Mouse (Mus musculus) limb, embryonic 14.5 days (tissue): ENCODE results near the gene Rad54l. TPM values are rescaled to one million over a fixed set of nuclear protein-coding genes. Genes with fewer than 3 reads are reported as not detected.

ENCODE experiments used
- ATAC-seq: fragments of 200-750 bp; cut with Nextera tagmentation; 2 replicates; pipeline ENCODE4 v1.8.0; 2017; ENCODE audit warnings: low read depth, moderate number of reproducible peaks, moderate TSS enrichment; ENCODE audit not compliant: low FRiP score
- DNase-seq: peaks from one replicate; pipeline ENCODE4 v3.0.0-alpha.2; 2015; ENCODE audit warnings: low spot score
- H3K27ac ChIP-seq: fragments of 300-500 bp; sonication (generic); replicated peaks from 2 replicates; pipeline ENCODE4 v1.5.1; 2014; ENCODE audit warnings: low read depth, mild to moderate bottlenecking, low read length, moderate library complexity, mixed read lengths
- H3K27me3 ChIP-seq: fragments of 300-500 bp; sonication (generic); 2 replicates; pipeline ENCODE4 v1.6.1; 2014; ENCODE audit warnings: low read length, mixed read lengths; ENCODE audit not compliant: control insufficient read depth, insufficient read depth
- H3K36me3 ChIP-seq: fragments of 300-500 bp; sonication (generic); 2 replicates; pipeline ENCODE4 v1.6.1; 2014; ENCODE audit warnings: mild to moderate bottlenecking, low read length, moderate library complexity, mixed read lengths; ENCODE audit not compliant: control insufficient read depth, insufficient read depth
- H3K4me1 ChIP-seq: fragments of 300-500 bp; sonication (generic); 2 replicates; pipeline ENCODE4 v1.6.1; 2014; ENCODE audit warnings: antibody characterized with exemption, low read length, mixed read lengths; ENCODE audit not compliant: control insufficient read depth, insufficient read depth
- H3K4me2 ChIP-seq: fragments of 300-500 bp; sonication (generic); replicated peaks from 2 replicates; pipeline ENCODE4 v1.6.1; 2014; ENCODE audit warnings: low read depth, mild to moderate bottlenecking, low read length, moderate library complexity; ENCODE audit not compliant: severe bottlenecking
- H3K4me3 ChIP-seq: fragments of 300-500 bp; sonication (generic); replicated peaks from 2 replicates; pipeline ENCODE4 v1.5.1; 2014; ENCODE audit warnings: low read length
- H3K9ac ChIP-seq: fragments of 300-500 bp; sonication (generic); 2 replicates; pipeline ENCODE4 v1.6.1; 2014; ENCODE audit warnings: mild to moderate bottlenecking, low read depth, low read length, moderate library complexity; ENCODE audit not compliant: severe bottlenecking
- H3K9me3 ChIP-seq: fragments of 300-500 bp; sonication (generic); 2 replicates; pipeline ENCODE4 v1.6.1; 2016; ENCODE audit warnings: low read length; ENCODE audit not compliant: control insufficient read depth
- POLR2A ChIP-seq: fragments of 200-500 bp; IDR thresholded peaks from 2 replicates; pipeline ENCODE4 v1.8.0; 2012; ENCODE audit warnings: inconsistent platforms, mild to moderate bottlenecking, moderate library complexity, borderline replicate concordance; ENCODE audit not compliant: insufficient read depth, insufficient read length; ENCODE audit errors: extremely low read depth
- WGBS: fragments of 180-500 bp; shearing (Covaris S2); extraction: QIAGEN DNeasy Blood & Tissue Kit; methylation state at CpG from one replicate; pipeline ENCODE4 v1.1.7; 2014; 5-methylcytosine and 5-hydroxymethylcytosine counted together
- polyA plus RNA-seq, 2 experiments: library from polyadenylated mRNA; depleted of rRNA in 1 of 2; stranded (reverse) in 1 of 2; unstranded in 1 of 2; fragments of >200 nt; fragmentation: Nextera tagmentation in 1 of 2; extraction: Ambion mirVana in 1 of 2; gene quantifications; 2 replicates each; pipeline versions ENCODE4 v1.2.1 to v1.2.3; 2012 to 2014

The Rad54l gene
- polyA plus RNA-seq, 2 experiments, result 18.2 to 22.3 TPM

- no peaks in the 10 kb centered on the region for H3K27me3 ChIP-seq
- peaks cover 29% of the 10 kb centered on the region for H3K36me3 ChIP-seq
- ATAC-seq (no peak), DNase-seq (no peak)
- H3K27ac ChIP-seq, result no peak overlapping the region
- H3K9me3 ChIP-seq, result no peaks in the 10 kb centered on the region
- no peak overlapping the region for H3K9ac ChIP-seq
- H3K4me2 ChIP-seq, result no peak overlapping the region
- H3K4me1 ChIP-seq, result no peaks in the 10 kb centered on the region
- no peak for TF ChIP-seq POLR2A
- WGBS, result 52% methylated on average over 1 of the region's 1 CpGs
- no peak overlapping the region for H3K4me3 ChIP-seq
Measured at GRCm38 (mm10) chr4:116063855-116064254, 59.6 kb downstream of the Rad54l start.

- no peak overlapping the region for H3K4me2 ChIP-seq
- no peak for DNase-seq
- H3K27ac ChIP-seq, result no peak overlapping the region
- H3K9me3 ChIP-seq, result no peaks in the 10 kb centered on the region
- no peak overlapping the region for H3K4me3 ChIP-seq
- H3K4me1 ChIP-seq, result no peaks in the 10 kb centered on the region
- WGBS, result 63% methylated on average over 5 of the region's 5 CpGs
- no peak for ATAC-seq
- no peaks in the 10 kb centered on the region for H3K27me3 ChIP-seq
- H3K9ac ChIP-seq, result no peak overlapping the region
- no peak for TF ChIP-seq POLR2A
- H3K36me3 ChIP-seq, result no peaks in the 10 kb centered on the region
Measured at GRCm38 (mm10) chr4:116059012-116059726, 64.3 kb downstream of the Rad54l start.

- WGBS, result 0% methylated on average over 1 of the region's 1 CpGs
- H3K4me2 ChIP-seq, result no peak overlapping the region
- no peak for TF ChIP-seq POLR2A
Measured at GRCm38 (mm10) chr4:116057559-116057958, 65.9 kb downstream of the Rad54l start.

GRCm38 (mm10) chr4:116053399-116053961 lies 70.0 kb downstream of the Rad54l start, which contains the start of gene Nsun4:
Nsun4 (minus strand) TSS chr4:116053876.
- 2% methylated on average over 35 of the region's 35 CpGs for WGBS
- no peaks in the 10 kb centered on the region for H3K27me3 ChIP-seq
- peaks cover 2% of the 10 kb centered on the region; the same call in 1 of the 2 replicates for H3K36me3 ChIP-seq
- H3K27ac ChIP-seq, result peak within 1 kb of the TSS; percentile 90
- H3K4me1 ChIP-seq, result peaks cover 5% of the 10 kb centered on the region
- peak within 1 kb of the TSS; percentile 63 for H3K9ac ChIP-seq
- ATAC-seq, result peak; percentile 98
- DNase-seq, result peak; percentile 95
- peak within 1 kb of the TSS; percentile 60 for H3K4me3 ChIP-seq
- no peaks in the 10 kb centered on the region for H3K9me3 ChIP-seq
- peak within 1 kb of the TSS; percentile 83 for H3K4me2 ChIP-seq
- peak; percentile 53; the same call in 1 of the 2 replicates for TF ChIP-seq POLR2A

More at GRCm38 (mm10) chr4:116057559-116057958, 65.9 kb downstream of the Rad54l start:
- Histone ChIP-seq H3K4me3 (no peak overlapping the region), H3K4me1 (peaks cover 3% of the 10 kb centered on the region), H3K27ac (no peak overlapping the region), H3K9me3 (no peaks in the 10 kb centered on the region), H3K36me3 (no peaks in the 10 kb centered on the region), H3K27me3 (no peaks in the 10 kb centered on the region), H3K9ac (no peak overlapping the region)
- ATAC-seq, result no peak
- DNase-seq, result no peak

- Histone ChIP-seq H3K4me3 (peak overlapping the region; percentile 60), H3K9ac (peak overlapping the region; percentile 63), H3K4me2 (peak overlapping the region; percentile 83), H3K4me1 (peaks cover 5% of the 10 kb centered on the region), H3K9me3 (no peaks in the 10 kb centered on the region), H3K27me3 (no peaks in the 10 kb centered on the region), H3K27ac (peak overlapping the region; percentile 90), H3K36me3 (peaks cover 10% of the 10 kb centered on the region)
- TF ChIP-seq POLR2A, result no peak
- ATAC-seq (no peak), DNase-seq (peak; percentile 58)
- 8% methylated on average over 22 of the region's 22 CpGs for WGBS
Measured at GRCm38 (mm10) chr4:116052526-116053293, 70.8 kb downstream of the Rad54l start.
